Mouse (Mus musculus) bone marrow macrophage, adult 2 months (primary cell): ENCODE results near the gene Olfm2.

ENCODE experiments used
- CTCF ChIP-seq: IDR thresholded peaks from 2 replicates; pipeline ENCODE4 v1.5.1; 2012; ENCODE audit warnings: low read depth, mild to moderate bottlenecking, low read length, moderate library complexity
- POLR2A ChIP-seq: IDR thresholded peaks from 2 replicates; pipeline ENCODE4 v1.6.1; 2012; ENCODE audit warnings: mild to moderate bottlenecking, low read depth, low read length, borderline replicate concordance

- TF ChIP-seq CTCF: no peak
- no peak for TF ChIP-seq POLR2A
Observed at GRCm38 (mm10) chr9:20734692-20735091, 11.5 kb downstream of the Olfm2 start.
